Mouse (Mus musculus) liver, embryonic 13.5 days (tissue): ENCODE results near the gene Sc5d. TPM values are rescaled to one million over a fixed set of nuclear protein-coding genes. Genes with fewer than 3 reads are reported as not detected.

Experiments
- ATAC-seq: fragments of 200-750 bp; cut with Nextera tagmentation; 2 replicates; pipeline ENCODE4 v1.8.0; 2017; ENCODE audit warnings: low read depth, mild to moderate bottlenecking, moderate number of reproducible peaks, moderate library complexity
- DNase-seq: peaks from one replicate; pipeline ENCODE4 v3.0.0; 2022
- H3K27ac ChIP-seq: fragments of 300-500 bp; sonication (generic); 2 replicates; pipeline ENCODE4 v1.5.1; 2015; ENCODE audit warnings: moderate library complexity, mild to moderate bottlenecking, inconsistent platforms
- H3K27me3 ChIP-seq: fragments of 300-500 bp; sonication (generic); 2 replicates; pipeline ENCODE4 v1.6.1; 2015; ENCODE audit warnings: mild to moderate bottlenecking, inconsistent platforms
- H3K36me3 ChIP-seq: fragments of 300-500 bp; sonication (generic); 2 replicates; pipeline ENCODE4 v1.6.1; 2015; ENCODE audit warnings: mild to moderate bottlenecking, inconsistent platforms
- H3K4me1 ChIP-seq: fragments of 300-500 bp; sonication (generic); replicated peaks from 2 replicates; pipeline ENCODE4 v1.6.1; 2015; ENCODE audit warnings: inconsistent platforms
- H3K4me2 ChIP-seq: fragments of 300-500 bp; sonication (generic); 2 replicates; pipeline ENCODE4 v1.6.1; 2015; ENCODE audit warnings: inconsistent platforms, mild to moderate bottlenecking, moderate library complexity
- H3K4me3 ChIP-seq: fragments of 300-500 bp; sonication (generic); replicated peaks from 2 replicates; pipeline ENCODE4 v1.5.1; 2015; ENCODE audit warnings: mild to moderate bottlenecking, inconsistent platforms
- H3K9ac ChIP-seq: fragments of 300-500 bp; sonication (generic); 2 replicates; pipeline ENCODE4 v1.6.1; 2015; ENCODE audit warnings: mild to moderate bottlenecking, inconsistent platforms
- H3K9me3 ChIP-seq: fragments of 300-500 bp; sonication (generic); replicated peaks from 2 replicates; pipeline ENCODE4 v1.6.1; 2016; ENCODE audit warnings: inconsistent platforms
- WGBS: fragments of 180-500 bp; shearing (Covaris S2); methylation state at CpG from one replicate; pipeline ENCODE4 v1.1.7; 2015; ENCODE audit not compliant: insufficient replicate concordance; 5-methylcytosine and 5-hydroxymethylcytosine counted together
- polyA plus RNA-seq: library from polyadenylated mRNA; unstranded; fragments of >200 nt; fragmentation: Nextera tagmentation; extraction: Ambion mirVana; gene quantifications from 2 replicates; pipeline ENCODE4 v1.2.1, GENCODE M21; 2015

Sc5d gene
- polyA plus RNA-seq, 1 experiment from 2014 or later: 57.3 TPM

DNA sequence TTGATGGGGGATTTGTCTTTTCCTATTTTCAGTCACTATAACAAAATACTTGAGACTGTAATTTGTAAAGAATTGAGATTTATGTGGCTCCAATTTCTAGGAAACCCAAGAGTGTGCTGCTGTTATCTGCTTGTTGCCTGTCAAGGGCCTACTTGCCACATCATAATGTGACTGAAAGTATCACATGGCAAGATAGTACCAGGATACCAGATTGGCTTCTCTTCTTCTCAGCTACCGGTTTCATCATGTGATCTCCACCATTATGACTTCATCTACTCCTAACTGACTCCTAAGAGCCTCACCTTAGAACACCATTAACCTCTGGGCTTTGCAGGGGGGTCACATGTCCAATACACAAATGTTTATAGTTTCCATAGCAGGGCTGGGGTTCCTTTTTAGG lies 49.9 kb downstream of the Sc5d start:
- 52% methylated on average over 1 of the region's 1 CpGs for WGBS
- Histone ChIP-seq H3K36me3 (no peaks in the 10 kb centered on the region), H3K9ac (no peak overlapping the region), H3K27me3 (no peaks in the 10 kb centered on the region), H3K27ac (no peak overlapping the region), H3K4me1 (no peaks in the 10 kb centered on the region), H3K4me3 (no peak overlapping the region), H3K9me3 (no peaks in the 10 kb centered on the region), H3K4me2 (no peak overlapping the region)
- no peak for ATAC-seq
- no peak for DNase-seq

GRCm38 (mm10) chr9:42213142-42213541 lies 50.9 kb downstream of the Sc5d start:
- Histone ChIP-seq H3K27ac (no peak overlapping the region), H3K4me3 (no peak overlapping the region), H3K4me1 (no peaks in the 10 kb centered on the region), H3K36me3 (no peaks in the 10 kb centered on the region), H3K9ac (no peak overlapping the region), H3K27me3 (no peaks in the 10 kb centered on the region), H3K9me3 (no peaks in the 10 kb centered on the region), H3K4me2 (no peak overlapping the region)
- DNase-seq (no peak), ATAC-seq (no peak)
- 67% methylated on average over 1 of the region's 1 CpGs for WGBS

DNA sequence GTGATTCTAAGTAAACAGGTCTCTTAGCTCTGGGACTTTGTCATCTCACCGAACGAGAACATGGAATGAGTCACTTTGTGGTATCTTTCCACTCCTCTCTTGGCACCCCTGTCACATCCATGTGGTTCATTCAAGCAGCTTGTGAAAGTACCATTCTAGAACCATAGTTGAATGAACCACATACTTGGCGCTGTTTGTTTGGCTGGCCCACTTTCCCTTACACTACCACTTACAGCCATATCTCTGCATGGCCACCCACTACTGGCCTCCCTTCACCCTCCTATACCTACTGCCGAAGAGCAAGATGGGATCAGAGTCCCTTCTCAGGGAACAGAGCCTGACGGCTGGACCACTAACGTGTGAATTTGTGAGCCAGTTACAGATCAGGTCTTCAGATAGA lies 54.4 kb downstream of the Sc5d start:
- DNase-seq (no peak), ATAC-seq (no peak)
- H3K4me2 ChIP-seq: no peak overlapping the region
- H3K27ac ChIP-seq: no peak overlapping the region
- H3K4me3 ChIP-seq: no peak overlapping the region
- H3K9ac ChIP-seq: no peak overlapping the region
- no peaks in the 10 kb centered on the region for H3K9me3 ChIP-seq
- H3K36me3 ChIP-seq: no peaks in the 10 kb centered on the region
- H3K27me3 ChIP-seq: no peaks in the 10 kb centered on the region
- H3K4me1 ChIP-seq: no peaks in the 10 kb centered on the region
- WGBS: 64% methylated on average over 6 of the region's 6 CpGs

DNA sequence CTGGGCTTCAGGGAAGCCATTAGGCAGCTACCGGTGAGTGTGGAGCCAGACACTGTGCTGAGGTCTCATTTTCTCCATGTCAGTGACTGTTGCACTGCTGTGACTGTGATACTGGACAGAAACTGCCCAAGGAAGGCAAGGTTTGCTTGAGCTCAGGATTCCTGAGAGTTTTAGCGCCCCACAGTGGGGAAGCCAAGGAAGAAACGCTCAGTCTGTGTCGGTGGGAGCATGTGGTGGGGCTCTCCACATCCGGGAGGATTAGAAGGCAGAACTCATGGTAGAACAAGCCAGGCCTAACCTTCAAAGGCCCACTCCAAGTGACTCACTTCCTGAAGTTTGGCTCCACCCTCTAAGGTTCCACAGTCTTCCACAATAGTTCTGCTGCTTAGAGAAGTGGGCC lies 55.6 kb downstream of the Sc5d start:
- ATAC-seq (no peak), DNase-seq (no peak)
- no peak overlapping the region for H3K4me2 ChIP-seq
- H3K4me3 ChIP-seq: no peak overlapping the region
- H3K4me1 ChIP-seq: no peaks in the 10 kb centered on the region
- H3K27me3 ChIP-seq: no peaks in the 10 kb centered on the region
- 27% methylated on average over 5 of the region's 5 CpGs for WGBS
- no peaks in the 10 kb centered on the region for H3K9me3 ChIP-seq
- H3K27ac ChIP-seq: no peak overlapping the region
- no peaks in the 10 kb centered on the region for H3K36me3 ChIP-seq
- no peak overlapping the region for H3K9ac ChIP-seq

GRCm38 (mm10) chr9:42206750-42207149 lies 57.3 kb downstream of the Sc5d start:
- DNase-seq (no peak), ATAC-seq (no peak)
- H3K9ac ChIP-seq: no peak overlapping the region

GRCm38 (mm10) chr9:42202271-42202670 lies 61.8 kb downstream of the Sc5d start:
- ATAC-seq (no peak), DNase-seq (no peak)
- no peaks in the 10 kb centered on the region for H3K27me3 ChIP-seq
- H3K4me2 ChIP-seq: no peak overlapping the region
- no peaks in the 10 kb centered on the region for H3K36me3 ChIP-seq
- H3K4me3 ChIP-seq: no peak overlapping the region
- no peaks in the 10 kb centered on the region for H3K9me3 ChIP-seq
- no peak overlapping the region for H3K27ac ChIP-seq
- no peak overlapping the region for H3K9ac ChIP-seq
- no peaks in the 10 kb centered on the region for H3K4me1 ChIP-seq
- WGBS: 74% methylated on average over 5 of the region's 5 CpGs

More at GRCm38 (mm10) chr9:42206750-42207149, 57.3 kb downstream of the Sc5d start:
- Histone ChIP-seq H3K4me1 (no peaks in the 10 kb centered on the region), H3K4me2 (no peak overlapping the region), H3K36me3 (no peaks in the 10 kb centered on the region), H3K9me3 (no peaks in the 10 kb centered on the region), H3K4me3 (no peak overlapping the region), H3K27ac (no peak overlapping the region), H3K27me3 (no peaks in the 10 kb centered on the region)
- 62% methylated on average over 1 of the region's 1 CpGs for WGBS

Other genes with a start within 250 kb of the Sc5d start
- 0.54 and 1.0 TPM in 2 replicates for gene Sorl1, start 140.0 kb downstream of the Sc5d start, polyA plus RNA-seq
- gene Tecta, start 135.7 kb upstream of the Sc5d start, polyA plus RNA-seq: 0.06 and 0.08 TPM in 2 replicates
- 10.8 and 12.0 TPM in 2 replicates for gene Tbcel, start 243.6 kb upstream of the Sc5d start, polyA plus RNA-seq